Mouse (Mus musculus): ENCODE measurements around the gene Ldb3. TPM values are rescaled to one million over a fixed set of nuclear protein-coding genes. Genes with fewer than 3 reads are reported as not detected.

Ldb3 gene
- total RNA-seq, 2 experiments from 2014 or later, result 3.5 to 4.1 TPM

GRCm38 (mm10) chr14:34512602-34513001 lies 75.9 kb downstream of the Ldb3 start:
- no peak for DNase-seq (ENCODE audit: low spot score in 2 of 2)

GRCm38 (mm10) chr14:34511901-34512300 lies 76.6 kb downstream of the Ldb3 start:
- no peak for DNase-seq (ENCODE audit: low spot score in 2 of 2)

GRCm38 (mm10) chr14:34508842-34509439 lies 79.5 kb downstream of the Ldb3 start:
- no peak for DNase-seq (ENCODE audit: low spot score in 2 of 2)

GRCm38 (mm10) chr14:34508187-34508840 lies 80.2 kb downstream of the Ldb3 start:
- no peak for DNase-seq (ENCODE audit: low spot score in 2 of 2)

- no peak for DNase-seq (ENCODE audit: low spot score in 2 of 2)
Observed at GRCm38 (mm10) chr14:34505309-34505708, 83.2 kb downstream of the Ldb3 start.

GRCm38 (mm10) chr14:34504377-34504776 lies 84.1 kb downstream of the Ldb3 start:
- DNase-seq (ENCODE audit: low spot score in 2 of 2), result no peak

GRCm38 (mm10) chr14:34503759-34504158 lies 84.7 kb downstream of the Ldb3 start:
- DNase-seq (ENCODE audit: low spot score in 2 of 2), result no peak

GRCm38 (mm10) chr14:34503325-34503647 lies 85.2 kb downstream of the Ldb3 start, which contains the start of gene Bmpr1a:
TSS of gene Bmpr1a (minus strand) at chr14:34503341.
- DNase-seq (ENCODE audit: low spot score in 2 of 2), result no peak

GRCm38 (mm10) chr14:34502475-34503324 lies 85.8 kb downstream of the Ldb3 start:
- DNase-seq (ENCODE audit: low spot score in 2 of 2), result peak; percentile 85 to 91

GRCm38 (mm10) chr14:34501804-34502474 lies 86.5 kb downstream of the Ldb3 start:
- peak; percentile 32 to 47 for DNase-seq (ENCODE audit: low spot score in 2 of 2)

GRCm38 (mm10) chr14:34501447-34501803 lies 87.1 kb downstream of the Ldb3 start:
- peak in 1 of 2 experiments; percentile 22 for DNase-seq (ENCODE audit: low spot score in 2 of 2)

GRCm38 (mm10) chr14:34500309-34500708 lies 88.2 kb downstream of the Ldb3 start:
- no peak for DNase-seq (ENCODE audit: low spot score in 2 of 2)

GRCm38 (mm10) chr14:34499664-34500063 lies 88.8 kb downstream of the Ldb3 start:
- DNase-seq (ENCODE audit: low spot score in 2 of 2), result no peak

GRCm38 (mm10) chr14:34497346-34497745 lies 91.1 kb downstream of the Ldb3 start:
- DNase-seq (ENCODE audit: low spot score in 2 of 2), result no peak

- DNase-seq (ENCODE audit: low spot score in 2 of 2), result no peak
Observed at GRCm38 (mm10) chr14:34493682-34494081, 94.8 kb downstream of the Ldb3 start.

- DNase-seq (ENCODE audit: low spot score in 2 of 2), result no peak
Observed at GRCm38 (mm10) chr14:34492688-34493087, 95.8 kb downstream of the Ldb3 start.

GRCm38 (mm10) chr14:34490965-34491364 lies 97.5 kb downstream of the Ldb3 start:
- no peak for DNase-seq (ENCODE audit: low spot score in 2 of 2)

GRCm38 (mm10) chr14:34489928-34490327 lies 98.6 kb downstream of the Ldb3 start:
- DNase-seq (ENCODE audit: low spot score in 2 of 2), result no peak

GRCm38 (mm10) chr14:34486169-34486568 lies 102.3 kb downstream of the Ldb3 start:
- DNase-seq (ENCODE audit: low spot score in 2 of 2), result no peak

- DNase-seq (ENCODE audit: low spot score in 2 of 2), result peak in 1 of 2 experiments; percentile 20
Observed at GRCm38 (mm10) chr14:34483469-34484341, 104.8 kb downstream of the Ldb3 start.
